Mouse (Mus musculus): ENCODE results near the gene Bach1.
A peak's percentile ranks its signal among the peaks of the same experiment; 100 is the strongest.
"Not testable (repeated sequence)": the region's sequence is repeated elsewhere in the genome, so short reads cannot be mapped to it uniquely, and the experiment has no call there.

The Bach1 gene

GRCm38 (mm10) chr16:87680912-87681634 lies 17.7 kb upstream of the Bach1 start:
- no peak for DNase-seq (ENCODE audit: low spot score in 2 of 2)

- DNase-seq (ENCODE audit: low spot score in 2 of 2), result no peak
Observed at GRCm38 (mm10) chr16:87681848-87682247, 16.9 kb upstream of the Bach1 start.

GRCm38 (mm10) chr16:87686458-87686857 lies 12.3 kb upstream of the Bach1 start:
- no peak for DNase-seq (ENCODE audit: low spot score in 2 of 2)

- DNase-seq (ENCODE audit: low spot score in 2 of 2), result no peak
Observed at GRCm38 (mm10) chr16:87687346-87687745, 11.4 kb upstream of the Bach1 start.

GRCm38 (mm10) chr16:87688328-87688727 lies 10.4 kb upstream of the Bach1 start:
- not testable (repeated sequence) for DNase-seq (ENCODE audit: low spot score in 2 of 2)

GRCm38 (mm10) chr16:87688823-87689222 lies 9.9 kb upstream of the Bach1 start:
- peak in 1 of 2 experiments; percentile 32 for DNase-seq (ENCODE audit: low spot score in 2 of 2)

GRCm38 (mm10) chr16:87689225-87689624 lies 9.5 kb upstream of the Bach1 start:
- DNase-seq (ENCODE audit: low spot score in 2 of 2), result peak; percentile 41 to 44

GRCm38 (mm10) chr16:87690506-87690905 lies 8.2 kb upstream of the Bach1 start:
- no peak for DNase-seq (ENCODE audit: low spot score in 2 of 2)

GRCm38 (mm10) chr16:87691102-87691501 lies 7.6 kb upstream of the Bach1 start:
- no peak for DNase-seq (ENCODE audit: low spot score in 2 of 2)

GRCm38 (mm10) chr16:87692591-87692990 lies 6.2 kb upstream of the Bach1 start:
- DNase-seq (ENCODE audit: low spot score in 2 of 2), result no peak

- no peak for DNase-seq (ENCODE audit: low spot score in 2 of 2)
Observed at GRCm38 (mm10) chr16:87697707-87698365, 909 bp upstream of the Bach1 start.

- no peak for DNase-seq (ENCODE audit: low spot score in 2 of 2)
Observed at GRCm38 (mm10) chr16:87699306-87699692, 554 bp downstream of the Bach1 start.

GRCm38 (mm10) chr16:87699693-87700394 lies 1.1 kb downstream of the Bach1 start:
- DNase-seq (ENCODE audit: low spot score in 2 of 2), result peak; percentile 71 to 74

GRCm38 (mm10) chr16:87700395-87700765 lies 1.6 kb downstream of the Bach1 start:
- DNase-seq (ENCODE audit: low spot score in 2 of 2), result no peak

GRCm38 (mm10) chr16:87701891-87702290 lies 3.1 kb downstream of the Bach1 start:
- no peak for DNase-seq (ENCODE audit: low spot score in 2 of 2)

- DNase-seq (ENCODE audit: low spot score in 2 of 2), result no peak
Observed at GRCm38 (mm10) chr16:87702881-87703280, 4.1 kb downstream of the Bach1 start.

GRCm38 (mm10) chr16:87704225-87704624 lies 5.5 kb downstream of the Bach1 start:
- no peak for DNase-seq (ENCODE audit: low spot score in 2 of 2)

- DNase-seq (ENCODE audit: low spot score in 2 of 2), result no peak
Observed at GRCm38 (mm10) chr16:87705892-87706589, 7.3 kb downstream of the Bach1 start.

- DNase-seq (ENCODE audit: low spot score in 2 of 2), result no peak
Observed at GRCm38 (mm10) chr16:87707335-87707734, 8.6 kb downstream of the Bach1 start.

GRCm38 (mm10) chr16:87708570-87708969 lies 9.8 kb downstream of the Bach1 start:
- no peak for DNase-seq (ENCODE audit: low spot score in 2 of 2)

GRCm38 (mm10) chr16:87709144-87709543 lies 10.4 kb downstream of the Bach1 start:
- no peak for DNase-seq (ENCODE audit: low spot score in 2 of 2)

- DNase-seq (ENCODE audit: low spot score in 2 of 2), result no peak
Observed at GRCm38 (mm10) chr16:87709971-87710370, 11.2 kb downstream of the Bach1 start.

Measured in heart, adult 9 months (tissue).